Mouse (Mus musculus) adrenal gland, adult 2 months (tissue): ENCODE results near the gene Pepd. TPM values are rescaled to one million over a fixed set of nuclear protein-coding genes. Genes with fewer than 3 reads are reported as not detected.
A peak's percentile ranks its signal among the peaks of the same experiment; 100 is the strongest.

Source experiments
- DNase-seq: peaks from one replicate; pipeline ENCODE4 v3.0.0; 2021
- polyA plus RNA-seq: library from polyadenylated mRNA; depleted of rRNA; stranded (reverse); fragments of >200 nt; gene quantifications from 2 replicates; pipeline ENCODE4 v1.2.3, GENCODE M21; 2012
- total RNA-seq, 2 experiments: library from RNA; stranded (reverse); gene quantifications; 2 replicates each; pipeline ENCODE4 v1.2.3; 2021

The Pepd gene
- total and polyA plus RNA-seq, 3 experiments, result 86.4 to 141 (median 112) TPM

DNA sequence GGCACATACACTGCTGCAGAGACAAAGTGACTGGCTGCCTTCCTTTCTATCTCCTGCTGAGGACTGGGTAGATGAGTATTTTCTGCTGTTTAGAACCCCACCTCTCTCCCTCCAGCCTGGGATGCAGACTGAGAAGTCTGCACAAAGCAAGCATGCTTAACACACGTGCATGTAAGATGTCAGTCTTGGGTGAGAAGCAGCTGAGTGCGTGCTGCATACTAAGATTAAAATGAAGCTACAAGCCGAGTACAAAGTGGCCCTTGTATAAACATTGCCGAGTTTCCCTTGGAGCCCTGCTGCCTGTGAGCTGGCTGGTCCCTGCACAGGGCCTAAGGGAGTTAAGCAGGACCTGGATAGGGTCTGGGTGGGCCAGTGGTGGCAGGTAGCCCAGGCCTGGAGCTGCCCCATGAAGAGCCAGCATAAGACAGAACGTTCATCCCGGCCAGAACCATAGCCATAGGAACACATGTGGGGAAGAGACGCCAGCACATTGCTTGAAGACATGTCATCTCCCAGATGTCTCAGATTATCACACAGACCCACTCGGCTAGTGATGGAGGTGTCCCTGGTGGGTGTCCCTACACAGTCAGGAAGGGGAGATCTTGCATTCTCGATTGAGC is 115.7 kb downstream of the Pepd start:
- no peak for DNase-seq

DNA sequence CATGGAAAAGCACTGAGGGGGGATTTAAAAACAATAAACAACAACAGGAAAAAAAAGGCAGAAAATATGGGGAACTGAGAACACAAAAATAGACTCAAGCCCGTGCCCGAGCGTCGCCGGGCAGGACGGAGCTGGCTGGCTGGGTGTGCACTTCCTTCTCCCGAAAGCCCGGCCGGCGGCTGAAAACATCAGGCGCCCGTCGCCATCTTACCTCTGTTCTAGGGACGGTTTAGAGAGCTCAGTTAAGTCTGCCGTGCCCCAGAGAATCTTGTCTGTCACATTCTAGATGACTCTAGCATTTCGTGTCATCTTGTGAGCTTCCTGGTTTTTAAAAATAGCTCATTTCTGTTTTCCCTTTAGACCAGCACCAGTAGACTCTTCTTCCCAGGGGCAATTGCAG is 116.4 kb downstream of the Pepd start:
- no peak for DNase-seq

DNA sequence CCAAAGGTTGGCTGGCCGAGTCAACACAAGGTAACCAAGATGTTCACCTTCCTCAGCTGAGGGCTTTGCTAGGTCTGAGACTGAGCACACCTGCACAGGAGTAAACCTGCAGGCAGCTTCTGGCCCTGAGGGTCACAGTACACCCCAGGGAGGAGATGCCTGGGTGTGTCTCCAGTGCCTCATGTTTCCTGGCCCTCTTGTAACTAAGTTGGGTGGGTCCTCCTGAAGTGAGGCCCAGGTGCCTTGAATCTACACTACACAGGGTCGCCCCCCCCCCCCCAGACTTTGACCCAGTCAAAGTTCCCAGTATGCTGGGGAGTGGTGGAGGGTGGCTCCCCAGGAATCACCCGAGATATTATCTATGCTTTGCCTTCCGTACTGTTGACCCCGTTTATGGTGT is 117.0 kb downstream of the Pepd start:
- no peak for DNase-seq

DNA sequence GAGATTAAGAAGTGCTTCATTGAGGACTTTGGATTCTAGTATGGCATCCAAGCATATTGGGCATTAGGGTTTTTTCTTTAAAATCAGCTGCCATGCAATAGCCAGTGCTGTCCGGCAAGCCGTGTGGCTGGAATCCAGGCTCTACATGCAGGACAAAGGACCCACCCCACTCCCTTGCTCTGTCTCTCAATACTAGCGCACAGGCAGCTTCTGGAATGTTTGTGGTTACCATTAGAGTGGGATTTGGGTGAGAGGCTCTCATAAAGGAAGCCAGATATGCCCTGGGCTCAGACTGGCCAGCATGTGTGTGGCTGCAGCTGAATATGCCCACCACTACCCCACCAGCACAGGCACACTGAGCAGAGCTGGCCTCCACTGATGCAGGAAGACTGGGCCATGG is 117.5 kb downstream of the Pepd start:
- no peak for DNase-seq

DNA sequence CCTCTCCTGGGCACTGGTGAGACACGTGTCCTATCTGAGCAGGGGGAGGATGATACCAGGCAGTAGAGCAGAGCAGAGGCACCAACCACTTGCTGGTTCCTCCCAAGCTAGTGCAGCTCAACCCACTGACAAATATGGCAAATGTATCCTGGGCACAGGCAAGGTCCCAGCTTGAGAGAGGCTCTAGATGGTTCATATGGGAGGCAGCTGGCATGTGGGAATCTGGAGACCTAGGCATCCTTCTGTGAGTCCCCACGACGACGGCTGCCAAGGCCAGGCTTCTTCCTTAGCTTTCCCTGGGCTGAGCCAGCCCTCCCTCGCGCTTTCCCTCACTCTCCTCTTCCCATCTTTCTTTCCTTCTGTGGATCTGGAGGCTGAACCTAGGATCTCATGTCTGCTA is 118.4 kb downstream of the Pepd start:
- DNase-seq, result no peak

DNA sequence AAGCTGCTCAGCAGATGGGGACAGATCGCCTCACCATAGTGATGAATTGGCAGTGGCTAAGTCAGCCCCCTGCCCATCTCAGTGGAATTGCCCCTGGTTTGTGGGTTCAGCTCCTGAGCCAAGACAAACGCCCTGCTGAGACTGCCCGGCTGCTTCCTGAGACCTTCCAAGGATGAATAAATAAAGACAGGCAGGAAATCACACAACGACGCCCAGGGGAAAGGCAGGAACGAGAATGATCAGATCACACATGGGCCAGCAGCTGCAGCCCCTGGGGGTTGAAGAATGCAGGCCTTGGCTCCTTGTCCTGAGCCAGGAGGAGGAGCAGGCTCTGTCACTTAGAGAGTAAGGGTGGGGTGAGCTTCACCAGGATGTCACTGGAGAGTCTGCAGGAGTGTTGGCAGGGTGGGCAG is 123.0 kb downstream of the Pepd start:
- DNase-seq, result no peak

DNA sequence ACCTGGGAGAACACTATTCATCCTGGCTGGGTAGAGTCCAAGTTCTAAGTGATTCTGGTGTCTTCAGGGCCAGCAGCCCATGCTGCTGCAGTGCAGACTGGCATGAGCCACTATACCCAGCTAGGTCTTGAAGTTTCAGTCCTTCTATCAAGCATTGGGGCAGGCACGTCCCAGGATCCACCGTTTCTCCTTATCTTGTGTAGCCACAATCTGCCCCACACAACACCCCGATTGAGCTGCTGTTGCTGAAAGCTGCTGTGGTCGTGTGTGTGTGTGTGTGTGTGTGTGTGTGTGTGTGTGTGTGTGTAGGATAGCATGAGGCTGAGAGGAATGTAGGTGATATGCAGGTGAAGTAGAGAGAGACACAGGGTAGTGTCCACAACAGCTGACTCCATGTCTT is 123.4 kb downstream of the Pepd start:
- no peak for DNase-seq

DNA sequence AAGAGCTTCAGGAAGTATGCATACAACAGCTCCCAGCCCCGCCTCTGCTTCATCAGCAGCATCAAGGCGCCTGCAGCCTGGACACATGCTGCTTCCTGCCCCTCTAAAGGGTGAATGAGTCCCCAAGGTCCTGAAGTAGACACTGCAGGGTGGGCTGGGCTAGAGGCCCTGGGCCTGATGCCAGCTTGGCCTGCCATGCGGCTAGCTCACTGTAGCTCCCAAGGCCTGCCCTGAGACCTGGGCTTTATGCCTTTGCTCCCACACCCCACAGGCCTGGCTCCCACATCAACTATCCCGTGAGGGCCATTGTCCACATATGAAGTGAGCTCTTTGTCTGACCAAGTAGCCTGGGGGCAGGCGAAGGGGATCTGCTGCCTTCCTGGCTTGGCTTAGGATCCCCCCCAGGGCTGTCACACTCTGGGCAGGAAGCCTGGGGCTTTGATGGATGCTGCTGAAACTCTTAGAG is 124.1 kb downstream of the Pepd start:
- peak; percentile 65 for DNase-seq

DNA sequence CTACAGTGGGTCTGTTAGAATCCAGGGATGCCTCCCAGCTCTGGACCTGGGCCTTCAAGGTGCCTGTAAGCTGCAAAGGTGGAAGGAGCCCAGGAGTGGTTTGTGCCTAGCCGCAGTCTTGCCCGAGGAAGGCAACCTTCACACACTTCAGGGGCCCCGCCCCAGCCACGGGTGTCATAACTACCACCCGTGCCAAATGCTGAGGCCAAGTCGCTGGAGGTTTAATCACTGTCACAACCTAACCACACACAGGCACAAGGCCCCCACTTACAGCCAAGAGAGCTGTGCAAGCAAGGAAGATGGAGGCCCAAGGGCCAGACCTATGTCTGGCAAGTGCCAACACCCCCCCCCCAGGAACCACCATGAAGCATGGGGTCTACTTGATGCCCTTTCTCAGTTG is 125.2 kb downstream of the Pepd start:
- peak; percentile 74 for DNase-seq

DNA sequence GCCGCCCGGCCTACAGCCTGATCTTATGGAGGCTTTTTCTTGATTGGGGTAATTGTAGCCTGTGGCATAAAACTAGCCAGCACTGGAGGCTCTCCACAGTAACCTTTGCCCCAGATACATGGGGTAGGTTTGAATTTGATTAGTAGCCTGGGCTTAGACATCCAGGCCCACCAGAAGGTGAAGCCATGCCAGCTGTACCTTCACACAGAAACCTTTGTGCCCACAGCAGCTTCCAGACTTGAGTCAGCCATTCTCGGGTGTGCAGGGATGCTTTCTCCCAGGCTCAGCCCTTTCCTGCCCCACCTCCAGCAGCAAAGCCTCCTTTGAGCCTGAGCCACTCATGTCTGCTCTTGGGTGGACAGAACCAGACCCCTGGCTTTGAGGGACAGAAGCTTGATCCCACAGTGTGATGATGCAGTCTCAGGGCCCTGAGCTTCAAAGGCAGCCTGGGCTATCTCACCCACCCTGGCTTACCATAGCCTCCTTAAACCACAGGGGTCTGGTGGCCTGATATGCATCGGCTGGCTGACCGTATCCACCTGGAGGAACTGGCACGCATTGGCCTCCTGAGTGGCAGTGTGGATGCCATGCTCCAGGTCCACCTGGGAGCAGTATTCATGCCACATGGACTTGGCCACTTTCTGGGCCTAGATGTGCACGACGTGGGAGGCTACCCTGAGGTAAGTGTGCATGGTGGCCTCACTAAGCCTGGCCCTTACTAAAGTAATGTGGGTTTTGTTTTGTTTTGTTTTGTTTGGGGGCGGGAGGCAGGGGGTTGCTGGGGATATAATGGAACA is 128.2 kb downstream of the Pepd start:
- DNase-seq, result no peak

DNA sequence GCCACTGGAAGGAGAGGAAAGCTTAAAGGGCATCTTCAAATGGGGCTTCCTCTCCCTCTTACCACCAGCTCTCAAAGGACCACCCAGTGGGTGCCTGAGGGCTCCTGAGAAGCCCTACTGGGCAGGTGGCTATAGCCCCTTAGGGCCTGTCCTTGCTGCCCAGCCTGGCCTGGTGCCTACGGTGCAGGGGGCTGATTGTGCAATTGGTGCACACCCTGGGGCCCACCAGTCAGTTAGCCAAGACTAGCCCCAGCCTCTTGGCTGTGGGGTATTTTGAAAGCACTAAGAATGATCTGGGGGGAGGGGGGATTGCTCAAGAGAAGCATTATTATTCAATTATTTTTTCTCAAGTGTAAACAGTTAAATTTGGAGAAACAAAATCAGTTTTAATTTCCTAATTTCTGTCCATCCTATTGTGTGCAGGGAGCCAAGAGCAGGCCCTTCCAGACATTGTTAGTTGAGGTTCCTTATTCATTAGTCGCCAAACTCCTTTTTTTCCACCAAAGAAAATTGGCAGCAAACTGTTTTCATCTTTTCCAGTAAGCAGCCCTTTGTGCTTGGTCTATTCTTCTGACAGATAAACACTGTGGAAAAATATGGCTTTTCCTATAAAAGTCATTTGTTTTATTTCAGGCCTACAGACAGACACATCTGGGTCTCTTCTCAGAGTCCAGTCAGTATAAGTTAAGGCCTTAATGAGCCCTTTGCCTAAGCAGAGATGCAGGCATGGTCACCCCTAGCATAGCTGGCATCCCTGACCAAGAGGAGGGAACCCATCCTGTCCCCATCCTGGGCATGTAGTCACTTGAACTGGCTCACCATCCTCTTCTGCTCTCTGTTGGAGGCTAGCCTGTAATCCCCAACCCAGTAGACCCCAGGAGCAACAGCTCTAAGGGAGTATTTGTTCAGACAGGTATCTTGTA is 129.4 kb downstream of the Pepd start:
- DNase-seq, result peak; percentile 61

DNA sequence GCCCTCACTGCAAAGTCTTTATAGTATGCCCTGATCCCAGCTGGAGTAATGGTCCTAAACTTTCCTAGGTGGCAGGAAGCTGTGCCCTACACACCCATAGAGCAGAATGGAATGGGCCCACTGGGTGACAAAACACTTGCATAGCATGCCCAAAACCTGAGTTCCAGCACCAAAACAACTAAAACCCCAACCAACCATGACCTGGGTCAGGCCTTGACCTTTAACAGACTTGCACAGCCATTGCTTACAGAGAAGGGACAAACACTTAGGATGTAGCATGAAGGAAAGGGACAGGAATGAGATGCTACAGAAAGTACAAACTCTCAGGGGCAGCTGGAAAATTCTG is 130.0 kb downstream of the Pepd start:
- DNase-seq, result peak; percentile 39

DNA sequence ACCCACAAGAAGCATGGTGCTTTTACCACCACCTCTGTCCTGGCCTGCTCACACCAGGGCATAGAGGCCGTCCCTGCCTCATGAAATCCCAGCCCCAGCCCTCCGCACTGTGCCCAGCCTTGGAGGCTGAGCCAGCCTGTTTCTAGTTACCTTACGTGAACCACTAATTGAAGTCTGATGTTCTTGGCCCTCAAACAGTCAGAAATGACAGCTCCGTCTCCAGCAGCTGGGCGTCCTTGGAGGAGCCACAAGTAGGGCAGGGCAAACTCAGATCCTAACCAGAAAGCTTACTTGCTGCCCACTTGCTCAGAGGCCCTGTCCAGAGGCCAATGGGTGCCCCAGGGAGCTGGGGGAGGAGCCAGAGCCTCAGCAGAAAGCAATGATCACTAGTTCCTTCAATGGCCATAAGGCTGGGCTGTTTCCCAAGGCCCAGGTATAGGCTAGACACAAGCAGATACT is 130.6 kb downstream of the Pepd start:
- DNase-seq, result peak; percentile 77

DNA sequence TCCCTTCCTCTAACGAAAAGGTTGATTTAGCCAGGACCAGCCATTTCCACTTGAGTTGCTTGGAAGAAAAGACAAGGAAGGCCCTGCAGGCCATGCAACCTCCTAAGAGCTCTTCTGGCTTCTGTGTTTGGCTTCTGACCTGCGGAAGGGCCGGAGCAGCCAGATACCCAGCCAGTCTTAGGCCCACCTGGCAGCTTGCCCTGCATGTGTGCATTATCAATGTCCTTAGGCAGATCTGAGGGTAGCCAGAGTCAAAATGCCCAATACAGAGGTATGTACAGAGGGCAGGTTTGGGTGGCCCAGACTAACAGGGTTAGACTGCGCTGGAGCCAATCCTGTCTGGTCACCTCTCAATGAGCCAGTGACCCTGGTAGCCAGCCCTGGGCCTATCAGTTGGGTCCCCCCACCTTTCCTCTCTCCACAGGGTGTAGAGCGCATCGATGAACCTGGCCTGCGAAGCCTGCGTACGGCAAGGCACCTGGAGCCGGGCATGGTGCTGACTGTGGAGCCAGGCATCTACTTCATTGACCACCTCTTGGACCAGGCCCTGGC is 131.2 kb downstream of the Pepd start:
- DNase-seq, result no peak

DNA sequence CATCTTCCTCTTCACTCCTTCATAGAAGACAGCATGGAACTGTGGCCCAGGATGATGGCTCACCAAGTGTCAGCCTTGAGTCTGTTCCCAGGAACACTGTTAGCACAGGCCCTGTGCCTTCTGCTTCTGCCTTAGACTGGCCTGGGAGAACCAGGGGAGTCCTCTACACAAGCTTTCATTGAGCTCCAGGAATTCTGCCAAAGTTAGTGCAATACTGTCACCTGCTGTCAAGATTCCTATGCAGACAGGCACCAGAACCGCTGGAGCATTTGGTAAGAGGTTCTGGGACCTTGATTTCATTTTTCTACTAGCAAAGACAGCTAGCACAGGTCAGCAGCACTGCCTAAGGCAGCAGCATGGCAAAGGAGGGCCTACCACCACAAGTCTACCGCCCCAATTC is 132.5 kb downstream of the Pepd start:
- DNase-seq, result no peak

DNA sequence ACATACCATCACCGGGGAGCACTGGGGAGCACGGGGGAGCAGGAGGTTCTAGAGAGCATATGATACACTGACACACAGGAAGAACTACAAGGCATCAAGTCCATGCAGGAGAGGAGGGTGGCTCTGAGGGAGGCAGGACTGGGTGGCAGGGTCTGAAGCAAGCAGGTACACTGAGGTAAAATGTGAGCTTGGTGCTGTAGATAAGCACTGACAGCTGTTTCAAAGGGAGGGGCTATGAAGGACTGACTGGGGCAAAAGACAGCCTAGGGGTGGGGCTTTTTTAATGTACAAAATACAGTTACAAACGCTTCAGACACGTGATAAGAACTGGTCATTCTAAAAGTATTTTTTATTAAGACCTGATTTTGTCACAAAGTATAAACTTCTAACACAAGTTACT is 133.9 kb downstream of the Pepd start:
- no peak for DNase-seq

DNA sequence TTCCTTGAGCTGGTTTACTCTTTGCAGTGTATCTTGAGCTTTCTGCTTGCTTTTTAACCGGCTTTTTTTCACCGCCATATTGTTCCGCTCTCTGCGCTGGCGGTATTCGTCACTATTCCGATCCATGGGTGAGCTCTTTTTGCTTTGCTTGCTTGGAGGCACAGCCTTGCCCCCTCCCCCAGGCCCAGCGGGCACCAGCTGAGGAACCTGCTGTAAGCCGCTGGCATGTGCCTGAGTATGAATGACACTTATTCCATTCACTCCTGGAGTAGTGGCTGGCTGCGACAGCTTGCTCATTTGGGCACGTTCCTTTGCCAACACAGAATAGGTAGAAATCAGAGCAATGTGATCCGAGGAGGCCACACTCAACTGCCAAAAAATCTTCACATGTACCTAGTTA is 138.4 kb downstream of the Pepd start:
- no peak for DNase-seq

DNA sequence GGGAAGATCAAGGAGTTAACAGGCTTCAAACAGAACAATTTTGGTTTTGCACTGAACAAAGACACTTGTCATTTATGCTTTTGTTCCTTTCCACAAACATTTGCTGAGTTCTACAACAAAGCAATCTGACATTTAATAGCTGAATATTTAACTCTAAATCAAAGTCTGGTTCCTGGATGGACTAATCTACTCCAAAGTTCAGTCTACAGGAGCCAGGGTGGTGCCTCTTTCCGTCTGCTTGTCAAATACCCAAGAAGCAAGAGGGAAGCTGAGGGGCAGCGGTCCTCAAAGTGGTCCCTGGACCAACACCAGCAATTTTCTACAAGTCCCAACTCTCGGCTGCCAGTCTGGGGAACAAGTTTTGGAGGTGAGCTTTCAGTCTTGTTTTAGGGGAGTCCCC is 141.0 kb downstream of the Pepd start:
- DNase-seq, result no peak

DNA sequence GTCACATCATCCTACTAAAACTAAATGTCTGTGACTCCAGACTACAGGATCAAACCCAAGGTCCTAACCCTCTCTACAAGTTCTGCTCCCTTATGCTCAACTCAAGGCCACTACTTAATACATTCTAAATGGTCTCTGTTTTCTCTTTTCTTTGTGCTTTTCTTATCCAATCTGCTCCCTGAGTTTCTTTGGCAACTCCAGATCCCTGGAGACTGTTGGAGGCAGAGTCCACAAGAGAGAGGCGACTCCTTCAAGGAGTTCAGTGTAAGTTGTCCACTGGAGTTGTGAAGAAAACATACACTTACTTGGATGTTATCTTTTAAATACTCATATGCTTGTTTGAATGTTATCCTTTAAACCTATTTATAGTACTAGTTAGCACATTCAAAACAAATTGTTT is 142.1 kb downstream of the Pepd start:
- no peak for DNase-seq

DNA sequence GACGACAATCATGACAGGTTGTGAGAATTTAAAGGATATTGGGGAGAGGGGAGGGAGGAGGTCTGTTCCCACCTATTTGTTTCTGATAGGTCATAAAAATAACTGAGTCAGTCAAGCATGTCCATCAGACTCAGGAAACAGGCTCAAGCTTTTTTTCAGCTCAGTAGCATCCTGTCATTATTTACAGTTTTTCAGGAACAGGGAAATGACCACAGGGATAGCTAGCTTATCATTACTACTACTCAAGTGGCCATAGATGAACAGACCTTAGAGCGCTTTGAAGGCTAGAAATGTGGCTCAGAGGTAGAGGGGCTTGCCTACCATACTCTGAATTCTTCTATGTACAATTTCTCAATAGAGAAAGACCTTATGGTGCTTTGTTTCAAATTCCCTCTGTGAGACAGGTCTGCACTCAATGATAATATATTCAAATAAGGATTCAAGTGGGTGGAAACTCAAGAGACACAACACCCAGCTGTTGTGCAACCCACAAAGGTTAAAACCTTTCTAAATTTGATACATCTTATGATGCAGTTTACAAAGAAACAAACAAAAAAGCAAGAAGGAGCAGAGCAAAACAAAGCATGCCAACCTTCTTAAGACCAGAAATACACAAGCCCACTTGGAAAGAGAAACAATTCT is 142.9 kb downstream of the Pepd start:
- DNase-seq, result no peak

DNA sequence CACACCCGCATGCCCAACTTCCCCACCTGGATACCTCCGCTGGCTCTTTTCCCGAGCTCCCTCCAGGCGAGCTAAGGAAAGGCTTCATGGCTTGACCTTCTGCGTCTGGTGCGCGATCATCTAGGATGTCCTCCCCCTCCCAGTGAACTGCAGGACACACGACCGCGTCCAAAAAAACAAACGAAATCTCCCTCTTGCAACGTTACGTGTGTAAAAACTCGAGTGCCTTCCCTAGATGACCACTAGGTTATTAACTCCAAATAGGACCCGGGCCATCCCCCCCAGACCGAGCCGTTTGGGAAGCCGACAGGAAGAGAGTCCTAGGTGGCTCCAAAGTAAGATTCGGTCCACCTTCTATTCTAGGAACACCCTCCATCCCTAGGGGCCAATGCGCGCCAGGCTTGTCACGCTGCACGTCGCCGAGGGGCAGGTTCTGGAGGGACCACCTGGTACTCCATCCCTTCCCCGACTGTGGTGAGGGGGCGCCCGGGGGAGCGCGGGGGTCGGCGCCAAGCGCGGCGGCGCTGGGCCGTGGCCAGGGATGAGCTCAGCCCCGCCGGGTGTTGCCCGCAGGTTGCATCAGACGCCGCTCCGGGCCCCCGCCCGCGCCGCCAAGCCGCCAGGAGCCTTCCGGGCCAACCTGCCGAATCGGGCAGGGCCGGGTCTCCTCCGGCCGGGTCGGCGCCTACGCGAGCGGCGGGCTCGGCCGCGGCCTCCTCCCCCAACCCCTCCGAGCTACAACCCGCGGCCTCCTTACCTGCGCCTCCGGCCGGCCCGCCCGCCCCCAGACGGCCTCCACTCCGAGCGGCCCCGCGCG is 143.6 kb downstream of the Pepd start:
- DNase-seq, result no peak
